Mouse (Mus musculus) embryonic fibroblast, embryonic 13.5 days (primary cell): ENCODE measurements around the gene Slc2a2.

Experiments used
- CTCF ChIP-seq: IDR thresholded peaks from 2 replicates; pipeline ENCODE4 v1.5.1; 2011; ENCODE audit warnings: mild to moderate bottlenecking, control low read depth, low read length, moderate library complexity, borderline replicate concordance; ENCODE audit not compliant: insufficient read depth
- POLR2A ChIP-seq: IDR thresholded peaks from 2 replicates; pipeline ENCODE4 v1.6.1; 2011; ENCODE audit warnings: low read depth, mild to moderate bottlenecking, control low read depth, low read length, moderate library complexity

GRCm38 (mm10) chr3:28709740-28710139 lies 12.0 kb downstream of the Slc2a2 start:
- TF ChIP-seq CTCF (0 out of 2 replicates have a peak, but pooled peaks have one; percentile 7), POLR2A (no peak)
